Mouse (Mus musculus): Measurements from ENCODE around the gene Ramp3. TPM values are rescaled to one million over a fixed set of nuclear protein-coding genes. Genes with fewer than 3 reads are reported as not detected.

The Ramp3 gene
- total RNA-seq, 2 experiments from 2014 or later, result 4.8 to 4.9 TPM

DNA sequence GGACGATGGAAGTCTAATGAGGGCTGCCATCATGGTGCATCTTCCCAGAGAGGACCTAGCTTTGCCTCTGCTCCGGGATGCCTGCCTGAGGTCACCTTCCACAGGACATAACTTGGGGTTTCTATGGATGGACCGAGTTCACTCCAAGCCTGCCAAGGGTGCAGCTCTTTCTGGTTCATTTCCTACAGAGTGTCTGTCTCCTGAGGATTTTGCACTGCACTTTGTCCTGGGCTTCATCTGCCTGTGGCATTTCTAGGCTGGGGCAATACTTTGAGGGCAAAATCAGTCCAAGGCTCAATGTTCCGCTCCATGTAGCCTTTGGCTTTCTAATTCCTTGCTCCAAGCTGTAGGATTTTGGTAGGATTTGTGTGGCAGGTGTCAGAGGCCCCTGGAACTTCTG lies 12.5 kb downstream of the Ramp3 start:
- DNase-seq, result no peak

DNA sequence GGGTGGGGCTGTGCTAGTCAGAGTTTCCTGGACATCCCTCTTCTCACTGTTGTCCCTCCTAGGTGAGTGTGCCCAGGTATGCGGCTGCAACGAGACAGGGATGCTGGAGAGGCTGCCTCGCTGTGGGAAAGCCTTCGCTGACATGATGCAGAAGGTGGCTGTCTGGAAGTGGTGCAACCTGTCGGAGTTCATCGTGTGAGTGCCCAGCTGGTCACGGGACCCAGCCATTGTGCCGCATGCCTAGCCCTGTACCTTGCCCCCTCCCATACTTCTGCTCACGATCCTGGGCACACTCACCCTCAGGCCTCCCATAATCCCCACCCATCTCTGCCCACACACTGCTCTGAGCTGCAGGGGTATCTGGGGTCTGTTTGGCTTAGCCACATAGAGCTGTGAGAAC lies 16.4 kb downstream of the Ramp3 start:
- DNase-seq, result no peak

DNA sequence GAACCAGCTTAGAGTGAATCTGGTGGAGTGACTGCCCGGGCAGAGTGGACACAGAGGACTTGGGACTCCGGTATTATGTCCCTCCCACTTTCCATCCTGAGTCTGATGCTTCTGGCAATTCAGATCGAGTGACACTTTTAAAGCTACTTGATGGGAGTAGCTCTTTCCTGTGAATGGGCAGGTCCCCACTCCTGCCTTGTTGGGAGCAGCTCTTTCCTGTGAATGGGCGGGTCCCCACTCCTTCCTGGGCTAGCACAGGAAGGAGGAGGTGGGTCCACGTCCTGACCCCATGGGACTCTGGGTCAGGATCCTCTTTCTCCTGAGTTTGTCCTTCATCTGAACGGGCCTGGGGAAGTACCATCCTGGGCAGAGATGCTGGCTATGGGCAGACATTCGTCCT lies 17.1 kb downstream of the Ramp3 start:
- DNase-seq, result no peak

- DNase-seq, result no peak
Measured at GRCm38 (mm10) chr11:6676641-6677040, 18.3 kb downstream of the Ramp3 start.

GRCm38 (mm10) chr11:6677530-6677929 lies 19.2 kb downstream of the Ramp3 start:
- DNase-seq, result no peak

GRCm38 (mm10) chr11:6679694-6680396 lies 21.5 kb downstream of the Ramp3 start:
- DNase-seq, result no peak

- DNase-seq, result no peak
Measured at GRCm38 (mm10) chr11:6680397-6680818, 22.1 kb downstream of the Ramp3 start.

DNA sequence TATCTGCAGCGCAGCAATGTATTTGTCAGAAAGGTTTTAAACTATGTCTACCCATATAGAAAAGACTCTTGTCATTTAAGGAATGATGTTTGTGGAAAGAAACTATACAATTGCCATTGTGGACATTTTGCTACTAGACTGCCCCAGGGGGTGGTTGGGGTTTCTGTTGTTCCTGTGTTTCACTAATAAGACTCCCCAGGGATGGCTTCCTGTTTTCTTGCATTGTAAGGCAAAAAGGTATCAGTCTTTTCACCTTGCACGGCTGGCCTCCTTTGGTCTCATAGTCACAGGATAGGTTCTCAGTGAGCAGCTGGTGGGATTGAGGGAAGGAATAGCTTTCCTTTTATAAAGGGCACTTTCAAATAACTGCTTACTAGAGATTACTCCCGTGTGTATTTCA lies 26.4 kb downstream of the Ramp3 start:
- DNase-seq, result no peak

- no peak for DNase-seq
Measured at GRCm38 (mm10) chr11:6688888-6689287, 30.6 kb downstream of the Ramp3 start.

DNA sequence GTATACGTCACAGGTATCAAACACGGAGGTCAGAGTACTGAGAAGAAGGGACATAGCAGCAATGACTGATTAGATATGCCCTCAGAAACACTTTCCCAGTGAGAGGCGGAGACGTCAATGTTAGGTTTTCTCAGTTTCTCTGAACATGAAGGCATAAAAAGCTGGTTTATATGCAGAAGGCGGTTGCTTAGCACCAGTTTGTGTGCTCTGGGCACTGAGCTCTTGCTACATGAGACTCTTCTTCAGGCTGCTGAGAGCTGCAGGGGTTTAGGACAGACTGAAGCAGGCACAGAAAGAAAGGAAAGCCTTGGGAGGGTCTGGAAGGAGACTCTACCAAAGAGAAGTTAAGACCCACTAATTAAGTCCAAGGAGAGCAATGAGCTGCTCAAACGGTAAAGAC lies 34.0 kb downstream of the Ramp3 start:
- no peak for DNase-seq

GRCm38 (mm10) chr11:6694114-6694513 lies 35.8 kb downstream of the Ramp3 start:
- no peak for DNase-seq

DNA sequence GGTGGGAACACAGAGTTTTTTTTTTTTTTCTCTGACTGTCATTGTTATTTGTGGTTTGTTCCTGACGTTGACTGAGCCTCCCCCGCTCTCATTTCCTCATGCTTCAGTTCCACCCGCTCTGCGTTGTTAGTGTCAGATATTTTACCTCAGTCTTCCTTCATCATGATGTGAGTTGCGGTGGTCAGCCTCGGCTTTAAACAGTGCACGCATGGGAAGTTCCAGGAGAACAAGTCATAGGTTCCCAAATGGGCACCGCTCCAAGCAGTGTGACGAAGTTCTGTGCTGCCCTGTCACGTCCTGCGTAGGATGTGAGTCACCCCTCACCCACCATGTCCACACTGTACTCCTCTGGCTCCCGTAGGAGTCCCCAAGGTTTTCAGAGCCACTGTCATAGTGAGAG lies 36.9 kb downstream of the Ramp3 start:
- no peak for DNase-seq

DNA sequence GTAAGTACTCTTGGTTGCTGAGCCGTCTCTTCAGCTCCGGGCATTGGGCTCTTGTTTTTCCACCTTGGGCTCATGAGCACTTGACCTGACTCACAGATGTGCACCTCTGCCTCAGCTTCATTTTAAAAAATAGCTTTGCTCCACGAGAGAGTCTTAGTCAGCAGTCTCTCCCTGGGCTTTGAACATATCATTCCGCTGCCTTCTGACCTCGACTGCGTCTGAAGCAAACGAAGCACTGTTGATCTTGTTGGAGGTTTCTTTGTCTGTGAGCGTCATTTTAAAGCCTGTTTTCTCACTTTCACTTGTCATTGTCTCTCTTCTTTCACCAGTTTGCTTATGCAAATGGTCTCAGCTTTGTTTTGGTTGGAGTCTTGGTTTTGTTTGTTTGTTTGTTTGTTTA lies 38.2 kb downstream of the Ramp3 start:
- no peak for DNase-seq

GRCm38 (mm10) chr11:6697751-6698150 lies 39.4 kb downstream of the Ramp3 start:
- DNase-seq, result no peak

- DNase-seq, result no peak
Measured at GRCm38 (mm10) chr11:6698281-6698680, 40.0 kb downstream of the Ramp3 start.

- DNase-seq, result no peak
Measured at GRCm38 (mm10) chr11:6702258-6702657, 43.9 kb downstream of the Ramp3 start.

- no peak for DNase-seq
Measured at GRCm38 (mm10) chr11:6704851-6705250, 46.5 kb downstream of the Ramp3 start.

- DNase-seq, result no peak
Measured at GRCm38 (mm10) chr11:6705516-6705915, 47.2 kb downstream of the Ramp3 start.

- DNase-seq, result no peak
Measured at GRCm38 (mm10) chr11:6706796-6707195, 48.5 kb downstream of the Ramp3 start.

- DNase-seq, result no peak
Measured at GRCm38 (mm10) chr11:6708437-6708836, 50.1 kb downstream of the Ramp3 start.

GRCm38 (mm10) chr11:6710409-6710808 lies 52.1 kb downstream of the Ramp3 start:
- no peak for DNase-seq

GRCm38 (mm10) chr11:6720746-6721145 lies 62.4 kb downstream of the Ramp3 start:
- no peak for DNase-seq

- no peak for DNase-seq
Measured at GRCm38 (mm10) chr11:6726921-6727320, 68.6 kb downstream of the Ramp3 start.

Data from layer of hippocampus, postnatal 36 days (tissue).